Mouse (Mus musculus): ENCODE measurements around the gene Hap1.
"Not testable (repeated sequence)": the region's sequence is repeated elsewhere in the genome, so short reads cannot be mapped to it uniquely, and the experiment has no call there.

Gene Hap1

GRCm38 (mm10) chr11:100389931-100390445 lies 34.1 kb upstream of the Hap1 start:
- DNase-seq (ENCODE audit: low spot score) = no peak

- DNase-seq (ENCODE audit: low spot score) = no peak
These were observed 32.7 kb upstream of the Hap1 start for GRCm38 (mm10) chr11:100388588-100388987.

- DNase-seq (ENCODE audit: low spot score) = peak; percentile 69
These were observed 31.9 kb upstream of the Hap1 start for GRCm38 (mm10) chr11:100387589-100388375.

- no peak for DNase-seq (ENCODE audit: low spot score)
These were observed 31.2 kb upstream of the Hap1 start for GRCm38 (mm10) chr11:100387111-100387510.

GRCm38 (mm10) chr11:100386586-100386985 lies 30.7 kb upstream of the Hap1 start:
- peak; percentile 80 for DNase-seq (ENCODE audit: low spot score)

- no peak for DNase-seq (ENCODE audit: low spot score)
These were observed 29.1 kb upstream of the Hap1 start for GRCm38 (mm10) chr11:100385016-100385415.

GRCm38 (mm10) chr11:100382682-100383081 lies 26.8 kb upstream of the Hap1 start:
- DNase-seq (ENCODE audit: low spot score) = no peak

GRCm38 (mm10) chr11:100379311-100379710 lies 23.4 kb upstream of the Hap1 start:
- DNase-seq (ENCODE audit: low spot score) = no peak

- DNase-seq (ENCODE audit: low spot score) = no peak
These were observed 22.5 kb upstream of the Hap1 start for GRCm38 (mm10) chr11:100378446-100378845.

GRCm38 (mm10) chr11:100377989-100378388 lies 22.1 kb upstream of the Hap1 start:
- DNase-seq (ENCODE audit: low spot score) = no peak

- no peak for DNase-seq (ENCODE audit: low spot score)
These were observed 20.9 kb upstream of the Hap1 start for GRCm38 (mm10) chr11:100376746-100377389.

GRCm38 (mm10) chr11:100376005-100376404 lies 20.1 kb upstream of the Hap1 start:
- DNase-seq (ENCODE audit: low spot score) = no peak

GRCm38 (mm10) chr11:100375127-100375526 lies 19.2 kb upstream of the Hap1 start:
- DNase-seq (ENCODE audit: low spot score) = no peak

GRCm38 (mm10) chr11:100371981-100372558 lies 16.1 kb upstream of the Hap1 start:
- no peak for DNase-seq (ENCODE audit: low spot score)

- no peak for DNase-seq (ENCODE audit: low spot score)
These were observed 13.9 kb upstream of the Hap1 start for GRCm38 (mm10) chr11:100369822-100370221.

GRCm38 (mm10) chr11:100369145-100369544 lies 13.2 kb upstream of the Hap1 start:
- DNase-seq (ENCODE audit: low spot score) = no peak

GRCm38 (mm10) chr11:100362979-100363562 lies 7.1 kb upstream of the Hap1 start:
- DNase-seq (ENCODE audit: low spot score) = peak; percentile 77

- peak; percentile 76 for DNase-seq (ENCODE audit: low spot score)
These were observed 6.5 kb upstream of the Hap1 start for GRCm38 (mm10) chr11:100362209-100362978.

GRCm38 (mm10) chr11:100361059-100361458 lies 5.1 kb upstream of the Hap1 start:
- not testable (repeated sequence) for DNase-seq (ENCODE audit: low spot score)

GRCm38 (mm10) chr11:100360175-100360574 lies 4.2 kb upstream of the Hap1 start:
- no peak for DNase-seq (ENCODE audit: low spot score)

- DNase-seq (ENCODE audit: low spot score) = no peak
These were observed 1.5 kb upstream of the Hap1 start for GRCm38 (mm10) chr11:100357408-100357807.

- no peak for DNase-seq (ENCODE audit: low spot score)
These were observed 887 bp upstream of the Hap1 start for GRCm38 (mm10) chr11:100356819-100357211.

Measured in urinary bladder, postnatal 14 days (tissue).